Mouse (Mus musculus): ENCODE results near the gene Oasl1.

DNA sequence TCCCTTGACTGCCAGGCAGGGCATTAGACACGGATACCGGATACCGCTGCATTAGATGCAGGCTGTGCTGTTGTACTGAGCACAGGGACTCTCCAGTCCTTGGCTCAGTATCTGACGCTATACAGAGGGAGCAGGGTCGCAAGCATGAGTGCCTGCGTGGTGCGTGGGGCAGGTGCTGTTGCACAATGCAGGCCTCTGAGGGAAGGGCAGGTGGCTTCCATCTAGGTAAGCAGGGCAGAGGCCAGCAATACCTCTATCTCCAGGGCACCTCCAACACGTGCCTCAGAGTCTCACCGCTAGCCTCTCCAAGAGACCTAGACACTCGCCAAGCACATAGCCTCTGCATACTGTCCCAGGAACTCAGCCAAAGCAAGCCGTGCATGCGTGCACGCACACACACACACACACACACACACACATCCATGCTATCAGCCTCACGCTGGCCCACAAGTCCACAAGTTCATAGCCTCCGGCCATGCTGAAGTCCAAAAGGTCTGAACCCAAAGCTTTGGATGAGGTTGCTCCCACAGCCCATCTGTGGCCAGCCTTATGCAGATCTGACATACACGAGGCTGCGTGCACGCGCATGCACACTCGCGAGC, 28.3 kb downstream of the Oasl1 start:
- TF ChIP-seq CTCF (IDR thresholded peaks at IDR 0.05; ENCODE audit: borderline replicate concordance, extremely low read depth, insufficient read depth, insufficient read length) (no peak), POLR2A (IDR thresholded peaks at IDR 0.05; ENCODE audit: borderline replicate concordance, extremely low read depth, insufficient read depth, insufficient read length, poor library complexity, severe bottlenecking) (no peak)
